Mouse (Mus musculus) granulocyte monocyte progenitor cell, adult 5-6 weeks (primary cell): Measurements from ENCODE around the gene Cc2d2b. TPM values are rescaled to one million over a fixed set of nuclear protein-coding genes. Genes with fewer than 3 reads are reported as not detected.

Experiments
- ATAC-seq: replicated peaks from 2 replicates; pipeline ENCODE4 v1.8.0; 2016; ENCODE audit warnings: mild to moderate bottlenecking, moderate TSS enrichment, inconsistent platforms; ENCODE audit not compliant: poor library complexity, severe bottlenecking
- total RNA-seq, 2 experiments: library from RNA; stranded (forward) in 1 of 2; stranded (reverse) in 1 of 2; fragments of 200-712, 200-1000 nt in 1 of 2; fragments of >200 nt in 1 of 2; fragmentation: Nextera tagmentation in 1 of 2; gene quantifications; 2 replicates each; pipeline ENCODE4 v1.2.3; 2014 to 2017

The Cc2d2b gene
- total RNA-seq, 2 experiments from 2014 or later, result 0.15 TPM; not detected in 1

DNA sequence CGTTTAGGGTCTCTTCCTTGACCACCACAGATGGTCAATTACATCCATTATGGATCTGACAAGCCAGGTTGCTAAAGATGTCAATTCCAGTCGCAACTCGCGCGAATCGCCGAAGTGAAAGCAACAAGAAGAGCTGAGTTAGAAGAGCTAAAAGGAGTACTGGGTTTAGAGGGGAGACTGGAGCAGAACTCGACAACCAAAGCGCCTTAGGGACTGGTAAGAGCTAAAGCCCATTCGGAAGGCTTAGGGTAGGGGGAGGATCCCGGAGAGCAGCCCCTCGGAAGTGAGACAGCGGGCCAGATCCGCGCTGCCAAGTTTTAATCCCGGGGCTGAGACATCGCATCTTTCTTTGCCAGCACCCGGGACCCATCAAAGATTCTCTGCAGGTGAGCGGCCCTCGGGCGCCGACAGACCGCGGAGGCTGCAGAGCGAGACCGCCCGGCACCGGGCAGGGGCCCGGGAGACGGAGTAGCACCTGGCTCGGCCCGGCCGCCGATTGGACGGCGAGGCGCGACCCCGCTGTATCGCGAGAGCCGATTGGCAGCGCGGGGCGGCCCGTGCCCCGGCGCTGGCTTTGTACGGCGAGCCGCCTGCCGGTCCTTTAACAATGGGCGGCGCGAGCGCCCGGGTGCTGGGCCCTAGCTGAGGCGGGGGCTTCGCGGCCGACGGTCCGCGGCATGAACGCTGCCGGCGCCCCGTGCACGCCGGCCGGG, 82.3 kb downstream of the Cc2d2b start, which contains the start of gene Ccnj:
Gene Ccnj, plus strand, starts transcription at position 577 of the 713 bp plus-strand sequence.
- peak; percentile 82 for ATAC-seq

DNA sequence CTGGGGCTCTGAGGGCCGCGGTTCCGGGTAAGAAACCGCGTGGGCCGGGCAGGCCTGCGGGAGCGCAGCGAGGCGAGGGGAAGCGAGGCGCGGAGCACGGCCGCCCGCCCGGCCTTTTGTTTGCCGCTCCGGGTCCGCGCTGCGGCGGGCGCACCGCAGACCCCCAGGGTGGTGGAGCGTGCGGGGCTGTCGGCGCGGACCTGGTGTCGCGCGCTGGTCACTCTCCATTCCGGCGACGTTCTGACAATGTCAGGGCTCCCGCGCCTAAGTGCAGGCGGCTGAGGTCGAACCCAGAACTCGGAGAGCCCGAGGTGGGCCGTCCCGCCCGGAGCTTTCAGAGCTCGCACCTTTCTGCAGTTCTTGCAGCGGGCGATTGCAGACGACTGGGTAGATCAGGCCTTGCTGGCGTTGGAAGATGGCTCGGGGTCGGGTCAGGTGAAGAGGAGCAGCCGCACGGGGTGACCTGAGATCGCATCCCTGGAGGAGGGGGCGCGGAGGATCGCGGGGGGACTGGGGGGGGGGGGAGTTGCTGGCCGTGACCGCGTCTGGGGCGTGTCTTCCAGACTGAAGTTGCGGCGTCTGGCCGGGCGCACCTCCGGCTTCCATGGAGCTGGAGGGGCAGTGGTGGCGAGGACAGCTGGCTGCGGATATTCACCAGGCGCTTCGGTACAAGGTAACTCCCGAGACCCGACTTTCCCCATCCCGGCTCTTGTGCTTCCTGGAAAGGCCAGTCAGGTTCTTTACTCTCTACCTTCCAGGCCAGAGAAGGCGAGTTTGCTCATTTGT, 83.1 kb downstream of the Cc2d2b start:
- ATAC-seq, result peak; percentile 25

DNA sequence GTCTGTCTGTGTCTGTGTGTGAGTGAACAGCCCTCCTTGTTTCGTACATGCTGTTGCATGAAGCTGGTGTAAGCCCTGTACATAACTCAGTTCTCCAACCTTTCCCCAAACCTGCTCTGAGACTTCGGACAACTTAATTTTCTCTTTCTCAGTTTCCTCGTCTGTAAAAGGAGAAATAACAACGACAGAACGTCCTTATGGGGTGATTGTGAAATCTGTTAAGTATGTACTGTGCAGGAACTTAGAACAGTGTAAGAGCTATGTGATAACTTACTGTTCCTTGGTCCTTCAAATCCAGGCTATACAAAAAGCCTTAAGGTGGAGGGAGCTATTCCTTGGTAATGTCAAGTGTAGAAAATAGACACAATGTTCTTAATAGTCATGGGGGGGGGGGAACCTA, 83.8 kb downstream of the Cc2d2b start:
- ATAC-seq, result peak; percentile 59

DNA sequence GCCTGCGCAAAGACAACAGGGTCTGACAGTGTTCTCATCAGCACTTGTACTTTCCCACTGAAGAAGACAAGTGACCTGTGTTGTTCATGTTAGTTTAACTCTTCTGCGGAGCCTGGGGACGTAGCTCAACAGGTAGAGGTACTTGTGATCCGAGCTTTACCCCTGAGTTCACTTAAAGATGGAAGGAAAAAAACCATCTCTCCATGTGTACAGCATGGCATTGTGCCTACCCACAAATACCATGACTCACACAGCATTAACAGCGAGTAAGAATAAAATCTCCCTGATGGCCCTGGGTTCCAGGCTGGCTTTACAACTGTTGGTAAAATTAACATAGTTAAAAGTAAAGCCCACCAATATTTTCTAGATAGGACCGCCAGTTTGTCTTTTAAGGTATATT, 85.9 kb downstream of the Cc2d2b start:
- ATAC-seq, result no peak

DNA sequence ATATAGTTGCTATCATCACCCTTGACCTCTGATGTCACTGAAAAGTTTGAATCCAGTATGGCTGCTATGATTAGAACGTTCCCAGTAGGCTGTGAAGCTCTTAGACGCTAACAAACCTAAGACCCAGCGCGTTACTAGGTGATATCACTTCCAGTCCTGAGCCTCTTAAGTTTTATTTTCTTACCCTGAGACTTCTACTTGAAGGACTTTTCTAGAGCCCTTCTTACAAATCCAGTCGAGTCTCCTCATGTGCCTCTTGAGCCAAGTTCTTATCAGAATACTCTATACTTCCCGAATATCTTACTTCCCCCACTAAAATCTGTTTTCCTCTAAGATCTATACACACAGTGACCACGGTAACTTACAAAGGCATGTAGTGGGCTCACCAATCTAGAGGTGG, 89.7 kb downstream of the Cc2d2b start:
- ATAC-seq, result no peak

DNA sequence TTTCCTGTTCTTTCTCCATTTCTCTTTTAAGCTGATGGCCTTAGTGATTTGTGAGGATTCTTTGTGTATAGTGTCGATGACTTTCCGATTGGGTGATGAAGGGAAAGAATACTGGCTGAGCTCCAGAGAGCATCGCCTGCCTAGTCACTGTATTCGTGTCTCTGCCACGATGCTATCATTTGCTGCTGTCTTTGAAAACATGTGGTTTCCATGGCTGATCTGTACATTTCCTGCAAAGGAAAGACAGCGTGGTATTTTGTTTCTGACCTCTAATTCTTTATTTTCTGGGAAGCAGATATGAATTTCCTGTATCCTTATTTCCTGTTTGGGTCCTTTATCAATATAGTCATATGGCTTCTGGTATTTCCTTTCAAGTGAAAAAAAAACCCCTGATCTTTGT, 91.8 kb downstream of the Cc2d2b start:
- no peak for ATAC-seq

DNA sequence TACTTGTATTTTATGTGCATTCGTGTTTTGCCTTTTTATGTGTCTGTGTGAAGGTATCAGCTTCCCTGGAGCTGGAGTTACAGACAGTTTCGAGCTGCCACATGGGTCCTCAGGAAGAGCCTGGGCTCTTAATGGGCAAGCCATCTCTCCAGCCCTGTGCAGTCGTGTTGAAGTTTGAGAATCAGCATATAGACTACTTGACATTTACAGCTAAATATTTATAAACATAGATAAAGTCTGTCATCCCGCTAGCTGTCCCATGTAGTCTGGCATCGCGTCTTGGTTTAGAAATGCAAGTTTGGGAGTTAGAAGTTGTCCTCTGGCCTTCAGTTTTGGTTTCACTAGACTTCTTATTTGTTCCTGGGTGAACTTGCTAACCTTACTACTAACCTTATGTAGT, 92.5 kb downstream of the Cc2d2b start:
- no peak for ATAC-seq

DNA sequence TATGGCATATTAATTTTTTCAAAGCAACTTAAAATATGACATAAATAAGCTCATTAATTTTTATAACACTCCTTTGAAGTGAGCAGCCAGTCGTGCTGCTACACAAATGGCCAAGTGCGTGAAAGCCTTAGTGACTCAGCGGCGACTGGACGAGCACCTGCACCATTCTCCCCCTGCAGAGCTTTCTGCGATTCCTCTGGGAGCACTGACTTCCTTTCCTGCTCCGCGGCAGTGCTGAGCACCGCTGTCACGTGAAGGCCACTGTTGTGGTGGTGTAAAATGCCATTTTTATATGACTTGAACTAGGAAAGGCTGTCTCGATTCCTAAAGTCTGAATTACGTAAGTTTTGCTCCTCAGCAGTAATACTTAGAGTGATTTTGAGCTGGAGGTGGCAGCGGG, 93.0 kb downstream of the Cc2d2b start:
- ATAC-seq, result no peak

DNA sequence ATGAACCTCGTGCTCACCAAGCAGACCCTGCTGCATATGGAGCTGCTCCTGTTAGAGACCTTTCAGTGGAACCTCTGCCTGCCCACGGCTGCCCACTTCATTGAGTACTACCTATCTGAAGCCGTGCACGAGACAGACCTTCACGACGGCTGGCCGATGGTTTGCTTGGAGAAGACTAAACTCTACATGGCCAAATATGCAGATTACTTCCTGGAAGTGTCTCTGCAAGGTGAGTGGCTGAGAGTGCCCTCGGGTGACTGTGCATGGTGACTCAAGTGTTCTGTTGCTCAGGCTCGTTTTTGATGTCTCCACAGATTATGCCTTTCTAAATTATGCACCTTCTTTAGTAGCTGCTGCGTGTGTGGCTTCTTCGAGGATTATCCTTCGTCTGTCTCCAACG, 96.2 kb downstream of the Cc2d2b start:
- ATAC-seq, result no peak

DNA sequence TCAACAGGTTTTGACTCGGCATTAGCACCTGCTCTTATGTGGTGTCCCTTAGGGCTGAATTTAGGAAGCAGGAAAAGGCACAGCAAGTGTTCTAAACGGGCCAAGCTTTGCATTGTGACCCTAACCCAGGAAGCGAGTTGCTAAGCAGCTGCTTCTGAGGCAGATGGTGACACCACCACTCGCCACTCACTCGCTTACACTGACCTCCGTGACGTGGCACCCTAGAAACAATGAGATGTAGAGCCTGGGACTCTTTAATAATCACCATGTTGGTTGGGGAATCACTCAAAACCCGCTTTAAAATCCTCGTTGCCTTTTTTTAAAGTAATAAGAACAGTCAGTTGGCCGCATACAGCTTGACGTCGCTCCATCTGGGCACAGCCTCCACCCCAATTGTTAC, 100.8 kb downstream of the Cc2d2b start:
- no peak for ATAC-seq

DNA sequence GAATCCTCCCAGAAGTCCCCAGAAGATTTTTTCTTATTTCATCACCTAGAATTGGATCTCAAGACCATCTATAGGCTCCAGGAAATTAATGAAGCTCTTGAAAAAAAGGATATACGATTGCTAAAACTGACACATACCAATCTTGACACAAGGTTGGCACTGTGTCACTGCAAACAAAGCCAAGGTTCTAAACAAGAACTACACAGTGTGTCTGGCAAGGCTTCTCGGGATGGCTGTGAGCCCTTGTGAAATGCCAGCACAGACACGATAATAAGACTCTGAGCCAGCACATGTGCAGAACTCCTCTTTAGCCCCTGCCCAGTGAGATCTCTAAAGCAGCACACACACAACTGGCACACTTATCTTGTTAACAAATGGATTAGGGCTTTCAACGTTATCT, 111.0 kb downstream of the Cc2d2b start:
- ATAC-seq, result no peak

DNA sequence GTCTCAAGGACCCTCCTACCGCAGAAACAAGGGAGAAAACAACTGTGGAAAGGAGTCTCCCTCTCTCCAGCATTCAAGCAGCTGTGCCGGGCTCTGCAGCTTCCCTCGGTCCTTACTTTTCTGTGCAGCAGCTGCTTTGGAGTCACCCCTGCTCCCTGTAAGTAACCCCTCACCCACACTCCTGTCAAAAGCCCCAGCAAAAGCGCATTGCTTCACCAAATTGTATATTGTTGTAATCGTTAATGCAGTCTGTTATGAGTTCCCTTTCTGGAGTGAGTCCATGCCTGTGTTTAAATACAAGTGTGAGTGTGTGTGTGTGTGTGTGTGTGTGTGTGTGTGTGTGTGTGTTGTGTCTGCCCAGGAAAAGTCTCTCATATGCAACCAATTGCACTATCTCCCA, 119.7 kb downstream of the Cc2d2b start:
- peak; percentile 23; the same call in 1 of the 2 replicates for ATAC-seq

DNA sequence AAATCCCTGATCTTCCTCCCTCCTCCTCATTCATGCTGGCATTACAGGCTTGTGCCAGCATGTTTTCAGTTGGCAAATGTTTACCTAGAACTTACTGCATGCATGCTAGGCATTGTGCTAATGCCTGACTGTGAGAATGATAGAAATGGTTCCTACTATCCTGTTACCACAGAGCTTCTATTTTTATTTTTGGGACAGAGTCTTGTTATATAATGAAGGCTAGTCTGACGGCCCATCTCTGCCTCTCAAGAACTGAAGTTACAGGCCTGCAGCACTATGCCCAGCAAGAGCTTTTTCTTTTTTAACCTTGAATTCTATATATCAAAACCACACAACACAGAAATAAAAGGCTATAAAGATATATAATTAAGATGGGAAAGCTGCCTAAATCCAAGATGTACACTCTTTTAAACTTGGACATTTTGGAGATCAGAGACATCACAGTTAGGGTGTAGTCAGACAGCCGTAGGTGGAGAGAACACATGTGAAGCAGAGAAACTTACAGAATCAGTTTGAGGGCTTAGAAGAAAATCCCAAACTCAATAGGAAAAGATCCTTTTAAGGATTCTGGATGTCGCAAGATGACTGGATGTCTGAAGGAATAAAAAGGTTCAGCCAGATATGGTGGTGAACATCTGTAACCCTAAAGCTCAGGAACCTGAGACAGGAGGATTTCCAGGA, 121.0 kb downstream of the Cc2d2b start:
- ATAC-seq, result no peak

DNA sequence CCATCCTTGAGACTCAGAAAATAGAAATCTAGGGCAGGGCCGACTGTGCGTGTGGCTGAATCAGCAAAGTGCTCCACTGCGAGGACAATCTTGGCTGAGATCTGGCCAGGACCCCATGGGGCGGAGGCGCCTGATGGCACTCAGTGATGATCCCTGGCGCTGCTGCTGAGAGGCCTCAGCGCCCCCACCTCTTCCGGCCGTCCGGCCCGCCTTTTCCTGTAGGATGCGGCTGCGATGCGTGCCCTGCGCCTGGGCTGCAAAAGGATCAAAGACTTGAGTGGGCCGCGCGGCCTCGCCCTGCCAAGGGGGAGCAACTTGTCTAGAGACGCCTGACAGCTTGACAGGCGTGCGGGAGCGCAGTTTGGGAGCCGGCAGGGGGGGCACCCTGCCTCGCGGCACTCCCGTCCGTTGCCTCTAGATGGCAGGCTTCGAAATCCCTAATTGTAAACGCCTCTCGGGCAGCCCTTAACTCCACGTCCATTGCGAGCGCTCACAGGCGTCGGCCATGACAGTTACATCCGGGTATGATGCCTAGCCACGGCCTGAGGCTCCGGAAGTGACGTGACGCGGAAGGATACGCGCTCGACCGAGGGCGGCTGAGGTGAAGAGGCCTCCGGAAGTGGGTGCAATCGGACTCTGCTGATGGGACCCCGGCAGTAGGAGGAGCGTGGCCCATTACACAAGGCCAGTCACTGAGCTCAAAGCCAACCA, 124.6 kb downstream of the Cc2d2b start:
- peak; percentile 99 for ATAC-seq

Other genes with a start within 250 kb of the Cc2d2b start
- 3.7 and 7.9 TPM in 2 replicates for gene Sorbs1, start 235.0 kb upstream of the Cc2d2b start, total RNA-seq (2014; fragmentation: Nextera tagmentation)
- 0.15 and 7.4 TPM in 2 replicates for gene Sorbs1, start 235.0 kb upstream of the Cc2d2b start, total RNA-seq (2017)
- gene Aldh18a1, start 160.3 kb upstream of the Cc2d2b start, total RNA-seq (2014; fragmentation: Nextera tagmentation), result 34.7 and 35.8 TPM in 2 replicates
- gene Aldh18a1, start 160.3 kb upstream of the Cc2d2b start, total RNA-seq (2017), result 34.4 and 36.8 TPM in 2 replicates
- 6.6 and 9.2 TPM in 2 replicates for gene Tctn3, start 136.5 kb upstream of the Cc2d2b start, total RNA-seq (2014; fragmentation: Nextera tagmentation)
- gene Tctn3, start 136.5 kb upstream of the Cc2d2b start, total RNA-seq (2017), result 3.5 and 4.0 TPM in 2 replicates
- gene Entpd1, start 136.4 kb upstream of the Cc2d2b start, total RNA-seq (2014; fragmentation: Nextera tagmentation), result 4.0 and 12.1 TPM in 2 replicates
- gene Entpd1, start 136.4 kb upstream of the Cc2d2b start, total RNA-seq (2017), result 12.8 and 15.0 TPM in 2 replicates
- 5.5 and 7.4 TPM in 2 replicates for gene Ccnj, start 82.5 kb downstream of the Cc2d2b start, total RNA-seq (2014; fragmentation: Nextera tagmentation)
- gene Ccnj, start 82.5 kb downstream of the Cc2d2b start, total RNA-seq (2017), result 9.3 and 9.5 TPM in 2 replicates
- 15.9 and 18.2 TPM in 2 replicates for gene Zfp518a, start 146.0 kb downstream of the Cc2d2b start, total RNA-seq (2014; fragmentation: Nextera tagmentation)
- 24.8 and 39.9 TPM in 2 replicates for gene Zfp518a, start 146.0 kb downstream of the Cc2d2b start, total RNA-seq (2017)
- 0.30 TPM in 1 of 2 replicates, not detected in the other for gene Blnk, start 245.8 kb downstream of the Cc2d2b start, total RNA-seq (2014; fragmentation: Nextera tagmentation)
- not detected in 2 replicates for gene Blnk, start 245.8 kb downstream of the Cc2d2b start, total RNA-seq (2017)